Mouse (Mus musculus) mouse embryonic stem cell (cell line): Measurements from ENCODE around the gene Slc5a5.
"Not testable (repeated sequence)": the region's sequence is repeated elsewhere in the genome, so short reads cannot be mapped to it uniquely, and the experiment has no call there.

ENCODE experiments used
- in situ Hi-C, 2 experiments: fragments of 300-500 bp; cut with MboI; formaldehyde crosslinking; loops; 1 replicate in 1 of 2; 3 replicates in 1 of 2; pipeline ENCODE4 v1.14.3; 2019 to 2020; ENCODE audit warnings: low sequenced_read_pairs in 2 of 2, low pct_unique_long_range_greater_than_20kb in 1 of 2, mixed read lengths in 1 of 2; ENCODE audit not compliant: unreplicated experiment in 1 of 2

Slc5a5 gene

GRCm38 (mm10) chr8:70905463-70905830, 12.9 kb upstream of the Slc5a5 start:
- in situ Hi-C loops: no loop called here

- in situ Hi-C loops: no loop called here
Observed at GRCm38 (mm10) chr8:70904532-70904931, 12.0 kb upstream of the Slc5a5 start.

- in situ Hi-C loops: no loop called here
Observed at GRCm38 (mm10) chr8:70903582-70903981, 11.0 kb upstream of the Slc5a5 start.

GRCm38 (mm10) chr8:70903112-70903511, 10.6 kb upstream of the Slc5a5 start:
- in situ Hi-C loops: no loop called here

- in situ Hi-C loops: no loop called here
Observed at GRCm38 (mm10) chr8:70902211-70902610, 9.7 kb upstream of the Slc5a5 start.

- in situ Hi-C loops: no loop called here
Observed at GRCm38 (mm10) chr8:70900872-70901387, 8.4 kb upstream of the Slc5a5 start.

- in situ Hi-C loops: no loop called here
Observed at GRCm38 (mm10) chr8:70899226-70899625, 6.7 kb upstream of the Slc5a5 start.

GRCm38 (mm10) chr8:70898661-70899198, 6.2 kb upstream of the Slc5a5 start:
- in situ Hi-C loops: no loop called here

GRCm38 (mm10) chr8:70897681-70898413, 5.3 kb upstream of the Slc5a5 start:
- in situ Hi-C loops: no loop called here

- in situ Hi-C loops: no loop called here
Observed at GRCm38 (mm10) chr8:70897021-70897680, 4.6 kb upstream of the Slc5a5 start, which contains the start of gene Rpl18a. Gene Rpl18a, minus strand, starts transcription at chr8:70897412.

- in situ Hi-C loops: no loop called here
Observed at GRCm38 (mm10) chr8:70896316-70897020, 3.9 kb upstream of the Slc5a5 start.

- in situ Hi-C loops: not testable (repeated sequence)
Observed at GRCm38 (mm10) chr8:70895571-70896259, 3.2 kb upstream of the Slc5a5 start.

- in situ Hi-C loops: no loop called here
Observed at GRCm38 (mm10) chr8:70894771-70895545, 2.4 kb upstream of the Slc5a5 start.

- in situ Hi-C loops: no loop called here
Observed at GRCm38 (mm10) chr8:70894385-70894720, 1.8 kb upstream of the Slc5a5 start.

- in situ Hi-C loops: no loop called here
Observed at GRCm38 (mm10) chr8:70893656-70894384, 1.3 kb upstream of the Slc5a5 start.

GRCm38 (mm10) chr8:70892896-70893655, 519 bp upstream of the Slc5a5 start:
- in situ Hi-C loops: no loop called here

- in situ Hi-C loops: no loop called here
Observed at GRCm38 (mm10) chr8:70891356-70891755, 1.2 kb downstream of the Slc5a5 start.
